In the genomic region with DNA sequence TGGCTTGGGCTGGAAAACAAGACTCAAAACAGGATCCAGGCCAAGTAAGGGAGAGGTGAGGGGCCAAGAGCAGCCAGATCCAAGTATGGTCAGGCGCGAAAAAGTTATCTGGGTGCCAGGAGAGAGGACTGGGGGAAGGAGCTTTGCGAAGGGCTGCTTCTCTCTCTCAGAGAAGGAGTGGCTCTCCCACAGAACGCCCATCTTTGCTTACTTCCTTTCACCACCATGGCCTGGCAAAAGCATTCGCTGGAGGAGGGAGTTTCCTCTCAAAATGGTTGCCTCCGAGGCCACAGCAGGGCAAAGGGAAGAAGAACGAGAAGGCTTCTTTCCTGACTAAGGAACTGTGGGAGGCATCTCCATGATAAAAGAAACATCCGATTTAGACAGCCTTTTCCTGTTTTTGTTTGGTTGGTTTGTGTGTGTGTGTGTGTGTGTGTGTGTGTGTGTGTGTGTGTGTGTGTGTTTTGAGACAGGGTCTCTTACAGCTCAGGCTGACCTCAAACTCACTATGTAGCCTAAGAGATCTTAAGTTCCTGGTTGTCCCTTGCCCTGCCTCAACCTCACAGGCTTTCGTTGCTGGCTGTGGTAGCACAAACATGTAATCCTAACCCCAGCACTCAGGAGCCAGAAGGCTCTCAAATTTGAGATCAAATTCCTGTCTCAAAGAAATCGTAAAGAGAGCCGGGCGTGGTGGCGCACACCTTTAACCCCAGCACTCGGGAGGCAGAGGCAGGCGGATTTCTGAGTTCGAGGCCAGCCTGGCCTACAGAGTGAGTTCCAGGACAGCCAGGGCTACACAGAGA, we compare ENCODE assay signal across 10 mouse cellular contexts. TPM values are rescaled to one million over a fixed set of nuclear protein-coding genes. Genes with fewer than 3 reads are reported as not detected.
DNase-seq lines count a peak whose midpoint lies in the region; ATAC-seq and TF ChIP-seq lines count a peak whose summit lies in the region.
"Had no signal": no experiment of that assay in that cellular context is flagged by ENCODE, and none has a peak within 500 bp of the region (broad histone marks: within the 10 kb centered on the region; RNA-seq: fewer than 3 reads in every experiment).

No protein-coding gene starts in this region.

- ATAC-seq in forebrain, postnatal 0 days, result no peak
- ATAC-seq in kidney, embryonic 16.5 days (ENCODE audit: low FRiP score, low TSS enrichment), result no peak

- WGBS in forebrain, embryonic 10.5 days, result 85% methylated on average over 16 of the region's 16 CpGs
- 76% methylated on average over 16 of the region's 16 CpGs for WGBS in forebrain, postnatal 0 days
- WGBS in kidney, embryonic 16.5 days, result 70% methylated on average over 16 of the region's 16 CpGs
- WGBS in macrophage (ENCODE audit: missing documents), result 53% methylated on average over 13 of the region's 16 CpGs

- peaks cover under 1% of the 10 kb centered on the region; the same call in 1 of the 2 replicates for H3K79me2 ChIP-seq in macrophage (ENCODE audit: inconsistent target)

- 0 out of 2 replicates have a peak overlapping the region, but pooled peaks have one; percentile 8 for H3K27ac ChIP-seq in forebrain, embryonic 10.5 days
- no peak overlapping the region for H3K27ac ChIP-seq in forebrain, postnatal 0 days (ENCODE audit: low read depth, low read length)
- peak overlapping the region; percentile 53 for H3K27ac ChIP-seq in kidney, embryonic 16.5 days (ENCODE audit: low read length)
- peak overlapping the region; percentile 75 for H3K27ac ChIP-seq in macrophage
- no peak overlapping the region; the same call in 1 of the 2 replicates for H3K27ac ChIP-seq in left cerebral cortex, adult 2 months

- DNase-seq in forebrain, embryonic 10.5 days (ENCODE audit: extremely low spot score, low spot score), result no peak
- no peak for DNase-seq in forebrain, postnatal 0 days
- DNase-seq in gastrocnemius, postnatal 25 days, result peak; percentile 58
- no peak for DNase-seq in right cerebral cortex, postnatal 4 days
- no peak for DNase-seq in left cerebral cortex, adult 2 months (ENCODE audit: extremely low spot score in 1 of 2, low spot score in 2 of 2)
- no peak for DNase-seq in spleen, postnatal 4 days (ENCODE audit: low spot score in 2 of 2)
- DNase-seq: cerebellum, adult 18-20 months had no signal

- peaks cover 30% of the 10 kb centered on the region for H3K4me1 ChIP-seq in forebrain, embryonic 10.5 days
- 0 out of 2 replicates have a peak, but pooled peaks cover 4% of the 10 kb centered on the region for H3K4me1 ChIP-seq in forebrain, postnatal 0 days (ENCODE audit: insufficient read depth)
- H3K4me1 ChIP-seq in kidney, embryonic 16.5 days (ENCODE audit: insufficient read depth, low read length), result peaks cover 18% of the 10 kb centered on the region

- intact Hi-C loops in left cerebral cortex, adult 2 months (cut with DNase I), result no loop called here

- no peaks in the 10 kb centered on the region for H3K36me3 ChIP-seq in forebrain, embryonic 10.5 days (replicated peaks)
- H3K36me3 ChIP-seq in forebrain, postnatal 0 days (ENCODE audit: insufficient read depth), result no peaks in the 10 kb centered on the region
- H3K36me3 ChIP-seq in kidney, embryonic 16.5 days (ENCODE audit: insufficient read depth, low read length), result no peaks in the 10 kb centered on the region
- no peaks in the 10 kb centered on the region for H3K36me3 ChIP-seq in macrophage (ENCODE audit: inconsistent target)

- TF ChIP-seq CTCF in forebrain, postnatal 0 days (IDR thresholded peaks at IDR 0.05; ENCODE audit: low read depth), result no peak
- TF ChIP-seq CTCF in left cerebral cortex, adult 2 months (IDR thresholded peaks at IDR 0.05), result no peak

- no peak overlapping the region for H3K4me2 ChIP-seq in forebrain, postnatal 0 days (ENCODE audit: low read depth)
- no peak overlapping the region for H3K4me2 ChIP-seq in kidney, embryonic 16.5 days (replicated peaks; ENCODE audit: low read depth, low read length)

- no peaks in the 10 kb centered on the region for H3K27me3 ChIP-seq in forebrain, embryonic 10.5 days (ENCODE audit: poor library complexity, severe bottlenecking)
- H3K27me3 ChIP-seq in forebrain, postnatal 0 days (ENCODE audit: insufficient read depth, low read length), result no peaks in the 10 kb centered on the region
- H3K27me3 ChIP-seq in kidney, embryonic 16.5 days (ENCODE audit: insufficient read depth, low read length), result no peaks in the 10 kb centered on the region

- no peaks in the 10 kb centered on the region for H3K9me3 ChIP-seq in forebrain, embryonic 10.5 days
- H3K9me3 ChIP-seq in forebrain, postnatal 0 days (ENCODE audit: low read length), result no peaks in the 10 kb centered on the region
- no peaks in the 10 kb centered on the region for H3K9me3 ChIP-seq in kidney, embryonic 16.5 days (ENCODE audit: low read length)

- no peak overlapping the region for H3K9ac ChIP-seq in forebrain, postnatal 0 days
- no peak overlapping the region for H3K9ac ChIP-seq in kidney, embryonic 16.5 days (replicated peaks; ENCODE audit: low read length)

- H3K4me3 ChIP-seq in forebrain, embryonic 10.5 days, result no peak overlapping the region
- H3K4me3 ChIP-seq in forebrain, postnatal 0 days (ENCODE audit: low read depth, low read length), result no peak overlapping the region
- H3K4me3 ChIP-seq in kidney, embryonic 16.5 days (ENCODE audit: low read length), result no peak overlapping the region
- H3K4me3 ChIP-seq in macrophage (ENCODE audit: inconsistent target), result no peak overlapping the region
- H3K4me3 ChIP-seq in left cerebral cortex, adult 2 months, result no peak overlapping the region
- H3K4me3 ChIP-seq: myocyte had no signal

RNA-seq across cellular contexts. Expression of gene Gm16253, which starts 4.7 kb away (rescaled TPM):
- polyA plus RNA-seq in forebrain, embryonic 10.5 days (2016; fragmentation: Nextera tagmentation; extraction: Ambion mirVana), result 0.66 and 1.6 TPM in 2 replicates
- total RNA-seq in forebrain, postnatal 0 days (2014; rRNA removed), result not detected in 2 replicates
- polyA plus RNA-seq in forebrain, postnatal 0 days (2015; fragmentation: Nextera tagmentation; extraction: Ambion mirVana), result not detected in 2 replicates
- total RNA-seq in gastrocnemius, postnatal 25 days (2021), result 1 to 10 TPM; 1.1 TPM
- 1.3 TPM in 2 replicates for polyA plus RNA-seq in kidney, embryonic 16.5 days (2015; fragmentation: Nextera tagmentation; extraction: Ambion mirVana)
- total RNA-seq in macrophage (2018; cell fraction: chromatin; rRNA removed), result not detected
- under 1 TPM in 8 of 26 experiments, not detected in 18; 0.19 to 0.52 (median 0.36) TPM for total RNA-seq in macrophage (2018; cell fraction: cytosol; rRNA removed)
- not detected for total RNA-seq in macrophage (2018; cell fraction: nucleus; rRNA removed)
- polyA plus RNA-seq in macrophage (2018), result not detected in 3 replicates
- not detected for total RNA-seq in left cerebral cortex, adult 2 months (2021)

RNA-seq across cellular contexts. Expression of gene Txnip, which starts 14.3 kb away (rescaled TPM):
- 26.8 and 27.9 TPM in 2 replicates for polyA plus RNA-seq in forebrain, embryonic 10.5 days (2016; fragmentation: Nextera tagmentation; extraction: Ambion mirVana)
- total RNA-seq in forebrain, postnatal 0 days (2014; rRNA removed), result 122 and 176 TPM in 2 replicates
- polyA plus RNA-seq in forebrain, postnatal 0 days (2015; fragmentation: Nextera tagmentation; extraction: Ambion mirVana), result 116 and 135 TPM in 2 replicates
- total RNA-seq in gastrocnemius, postnatal 25 days (2021), result 100 to 1,000 TPM; 343 to 504 TPM
- polyA plus RNA-seq in kidney, embryonic 16.5 days (2015; fragmentation: Nextera tagmentation; extraction: Ambion mirVana), result 191 and 197 TPM in 2 replicates
- total RNA-seq in macrophage (2018; cell fraction: chromatin; rRNA removed), result 100 to 1,000 TPM in 9 of 26 experiments, 10 to 100 TPM in 16, 1 to 10 TPM in 1; 8.8 to 741 (median 70.0) TPM
- total RNA-seq in macrophage (2018; cell fraction: cytosol; rRNA removed), result 100 to 1,000 TPM in 16 of 26 experiments, 10 to 100 TPM in 10; 12.9 to 504 (median 163) TPM
- 100 to 1,000 TPM in 11 of 26 experiments, 10 to 100 TPM in 15; 14.5 to 587 (median 82.2) TPM for total RNA-seq in macrophage (2018; cell fraction: nucleus; rRNA removed)
- polyA plus RNA-seq in macrophage (2018), result 198 to 536 TPM (median 239 TPM) in 3 replicates
- 10 to 100 TPM; 22.4 to 28.2 TPM for total RNA-seq in left cerebral cortex, adult 2 months (2021)

RNA-seq across cellular contexts. Expression of gene Polr3gl, which starts 21.9 kb away (rescaled TPM):
- 23.8 and 27.3 TPM in 2 replicates for polyA plus RNA-seq in forebrain, embryonic 10.5 days (2016; fragmentation: Nextera tagmentation; extraction: Ambion mirVana)
- 25.7 and 31.8 TPM in 2 replicates for total RNA-seq in forebrain, postnatal 0 days (2014; rRNA removed)
- polyA plus RNA-seq in forebrain, postnatal 0 days (2015; fragmentation: Nextera tagmentation; extraction: Ambion mirVana), result 27.8 and 35.9 TPM in 2 replicates
- total RNA-seq in gastrocnemius, postnatal 25 days (2021), result 10 to 100 TPM; 34.0 to 38.1 TPM
- 32.1 and 35.8 TPM in 2 replicates for polyA plus RNA-seq in kidney, embryonic 16.5 days (2015; fragmentation: Nextera tagmentation; extraction: Ambion mirVana)
- total RNA-seq in macrophage (2018; cell fraction: chromatin; rRNA removed), result 100 to 1,000 TPM in 4 of 26 experiments, 10 to 100 TPM in 22; 12.2 to 172 (median 71.1) TPM
- 10 to 100 TPM; 19.2 to 53.8 (median 30.2) TPM for total RNA-seq in macrophage (2018; cell fraction: cytosol; rRNA removed)
- 10 to 100 TPM; 16.6 to 93.9 (median 44.1) TPM for total RNA-seq in macrophage (2018; cell fraction: nucleus; rRNA removed)
- 31.8 to 127 TPM (median 41.1 TPM) in 3 replicates for polyA plus RNA-seq in macrophage (2018)
- total RNA-seq in left cerebral cortex, adult 2 months (2021), result 10 to 100 TPM; 26.6 to 28.1 TPM

RNA-seq across cellular contexts. Expression of gene Ankrd34a, which starts 24.3 kb away (rescaled TPM):
- 1.2 TPM in 2 replicates for polyA plus RNA-seq in forebrain, embryonic 10.5 days (2016; fragmentation: Nextera tagmentation; extraction: Ambion mirVana)
- 17.7 and 19.3 TPM in 2 replicates for total RNA-seq in forebrain, postnatal 0 days (2014; rRNA removed)
- polyA plus RNA-seq in forebrain, postnatal 0 days (2015; fragmentation: Nextera tagmentation; extraction: Ambion mirVana), result 17.6 and 19.2 TPM in 2 replicates
- total RNA-seq in gastrocnemius, postnatal 25 days (2021), result 1 to 10 TPM in 1 of 2 experiments, under 1 TPM in 1; 0.95 to 1.1 TPM
- 2.2 and 2.3 TPM in 2 replicates for polyA plus RNA-seq in kidney, embryonic 16.5 days (2015; fragmentation: Nextera tagmentation; extraction: Ambion mirVana)
- total RNA-seq in macrophage (2018; cell fraction: chromatin; rRNA removed), result under 1 TPM in 1 of 26 experiments, not detected in 25; 0.32 TPM
- total RNA-seq in macrophage (2018; cell fraction: cytosol; rRNA removed), result under 1 TPM in 10 of 26 experiments, not detected in 16; 0.03 to 0.22 (median 0.09) TPM
- under 1 TPM in 2 of 26 experiments, not detected in 24; 0.29 to 0.31 TPM for total RNA-seq in macrophage (2018; cell fraction: nucleus; rRNA removed)
- 0.07 to 0.15 TPM in 2 of 3 replicates, not detected in the other for polyA plus RNA-seq in macrophage (2018)
- total RNA-seq in left cerebral cortex, adult 2 months (2021), result 10 to 100 TPM; 66.8 to 70.3 TPM

RNA-seq across cellular contexts. Expression of gene Lix1l, which starts 28.9 kb away (rescaled TPM):
- polyA plus RNA-seq in forebrain, embryonic 10.5 days (2016; fragmentation: Nextera tagmentation; extraction: Ambion mirVana), result 3.2 and 3.9 TPM in 2 replicates
- total RNA-seq in forebrain, postnatal 0 days (2014; rRNA removed), result 53.5 and 59.9 TPM in 2 replicates
- 3.5 and 3.7 TPM in 2 replicates for polyA plus RNA-seq in forebrain, postnatal 0 days (2015; fragmentation: Nextera tagmentation; extraction: Ambion mirVana)
- total RNA-seq in gastrocnemius, postnatal 25 days (2021), result 1 to 10 TPM; 6.7 to 7.0 TPM
- 6.9 and 7.1 TPM in 2 replicates for polyA plus RNA-seq in kidney, embryonic 16.5 days (2015; fragmentation: Nextera tagmentation; extraction: Ambion mirVana)
- 10 to 100 TPM in 3 of 26 experiments, 1 to 10 TPM in 21, under 1 TPM in 2; 0.50 to 15.7 (median 3.9) TPM for total RNA-seq in macrophage (2018; cell fraction: chromatin; rRNA removed)
- total RNA-seq in macrophage (2018; cell fraction: cytosol; rRNA removed), result 10 to 100 TPM in 7 of 26 experiments, 1 to 10 TPM in 19; 4.2 to 11.2 (median 7.2) TPM
- 10 to 100 TPM in 2 of 26 experiments, 1 to 10 TPM in 24; 2.0 to 12.9 (median 4.6) TPM for total RNA-seq in macrophage (2018; cell fraction: nucleus; rRNA removed)
- polyA plus RNA-seq in macrophage (2018), result 7.5 to 9.5 TPM (median 8.3 TPM) in 3 replicates
- 10 to 100 TPM; 18.6 to 21.5 TPM for total RNA-seq in left cerebral cortex, adult 2 months (2021)

Comparison
In these comparisons a context has a peak if more than half of its experiments do, and no peak if none do; other contexts are left out.
1. H3K27ac ChIP-seq: peak in forebrain, embryonic 10.5 days (single experiment), kidney, embryonic 16.5 days (single experiment) and macrophage (single experiment); none in forebrain, postnatal 0 days (single experiment) and left cerebral cortex, adult 2 months (single experiment).